Mouse (Mus musculus) liver, embryonic 15.5 days (tissue): ENCODE measurements around the gene Rab4b. TPM values are rescaled to one million over a fixed set of nuclear protein-coding genes. Genes with fewer than 3 reads are reported as not detected.

Experiments used
- ATAC-seq: fragments of 200-750 bp; cut with Nextera tagmentation; 2 replicates; pipeline ENCODE4 v1.8.0; 2017; ENCODE audit warnings: moderate number of reproducible peaks, mild to moderate bottlenecking, moderate library complexity; ENCODE audit not compliant: insufficient read depth
- H3K27ac ChIP-seq: fragments of 300-500 bp; sonication (generic); replicated peaks from 2 replicates; pipeline ENCODE4 v1.5.1; 2015; ENCODE audit warnings: mild to moderate bottlenecking, inconsistent platforms
- H3K27me3 ChIP-seq: fragments of 300-500 bp; sonication (generic); 2 replicates; pipeline ENCODE4 v1.6.1; 2015; ENCODE audit warnings: mild to moderate bottlenecking, inconsistent platforms
- H3K36me3 ChIP-seq: fragments of 300-500 bp; sonication (generic); replicated peaks from 2 replicates; pipeline ENCODE4 v1.6.1; 2015; ENCODE audit warnings: moderate library complexity, mild to moderate bottlenecking, inconsistent platforms
- H3K4me1 ChIP-seq: fragments of 300-500 bp; sonication (generic); replicated peaks from 2 replicates; pipeline ENCODE4 v1.6.1; 2015; ENCODE audit warnings: inconsistent platforms
- H3K4me2 ChIP-seq: fragments of 300-500 bp; sonication (generic); 2 replicates; pipeline ENCODE4 v1.6.1; 2015; ENCODE audit warnings: moderate library complexity, mild to moderate bottlenecking, inconsistent platforms
- H3K4me3 ChIP-seq: fragments of 300-500 bp; sonication (generic); replicated peaks from 2 replicates; pipeline ENCODE4 v1.5.1; 2015; ENCODE audit warnings: mild to moderate bottlenecking, inconsistent platforms
- H3K9ac ChIP-seq: fragments of 300-500 bp; sonication (generic); 2 replicates; pipeline ENCODE4 v1.6.1; 2015; ENCODE audit warnings: moderate library complexity, mild to moderate bottlenecking, inconsistent platforms
- H3K9me3 ChIP-seq: fragments of 300-500 bp; sonication (generic); replicated peaks from 2 replicates; pipeline ENCODE4 v1.6.1; 2016; ENCODE audit warnings: inconsistent platforms
- WGBS: fragments of 180-500 bp; shearing (Covaris S2); methylation state at CpG from one replicate; pipeline ENCODE4 v1.1.7; 2015; ENCODE audit warnings: mixed read lengths; ENCODE audit not compliant: insufficient replicate concordance; 5-methylcytosine and 5-hydroxymethylcytosine counted together
- polyA plus RNA-seq: library from polyadenylated mRNA; unstranded; fragments of >200 nt; fragmentation: Nextera tagmentation; extraction: Ambion mirVana; gene quantifications from 2 replicates; pipeline ENCODE4 v1.2.1, GENCODE M21; 2015

The Rab4b gene
- polyA plus RNA-seq, 1 experiment from 2014 or later = 23.0 TPM

DNA sequence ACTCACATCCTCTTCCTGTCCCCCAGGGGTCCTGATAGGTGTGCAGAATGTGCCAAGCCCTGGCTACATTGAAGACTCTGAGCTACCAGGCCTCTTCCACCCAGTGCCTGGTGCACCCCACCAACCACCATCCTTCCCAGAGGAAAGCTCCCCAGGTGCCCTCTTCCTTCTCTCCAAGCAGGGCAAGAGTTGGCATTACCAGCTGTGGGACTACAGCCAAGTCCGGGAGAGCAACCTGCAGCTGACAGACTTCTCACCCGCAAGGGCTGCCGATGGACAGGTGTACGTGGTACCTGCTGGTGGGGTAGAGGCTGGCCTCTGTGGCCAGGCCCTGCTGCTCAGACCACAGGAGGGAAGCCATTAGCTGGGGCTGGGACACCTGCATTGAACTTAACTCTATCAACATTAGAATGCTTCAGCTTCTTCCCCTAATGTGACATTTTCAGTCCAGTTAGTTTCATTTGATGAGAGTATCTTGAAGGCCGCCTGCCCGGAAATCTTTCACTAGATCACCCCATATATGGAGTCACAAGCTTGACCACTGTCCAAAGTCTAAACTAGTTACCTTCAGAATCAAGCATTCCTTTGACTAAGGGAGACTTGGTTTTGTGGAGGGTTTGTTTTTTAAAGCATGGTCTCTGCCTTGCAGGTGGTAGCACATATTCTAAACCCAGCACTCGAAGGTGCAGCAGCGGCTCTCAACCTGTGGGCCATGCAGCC is 25.2 kb upstream of the Rab4b start:
- Histone ChIP-seq H3K9me3 (no peaks in the 10 kb centered on the region), H3K36me3 (peaks cover 25% of the 10 kb centered on the region), H3K27me3 (no peaks in the 10 kb centered on the region), H3K9ac (no peak overlapping the region), H3K4me3 (no peak overlapping the region), H3K4me2 (no peak overlapping the region), H3K4me1 (no peaks in the 10 kb centered on the region), H3K27ac (no peak overlapping the region)
- 86% methylated on average over 8 of the region's 8 CpGs for WGBS
- ATAC-seq = no peak

DNA sequence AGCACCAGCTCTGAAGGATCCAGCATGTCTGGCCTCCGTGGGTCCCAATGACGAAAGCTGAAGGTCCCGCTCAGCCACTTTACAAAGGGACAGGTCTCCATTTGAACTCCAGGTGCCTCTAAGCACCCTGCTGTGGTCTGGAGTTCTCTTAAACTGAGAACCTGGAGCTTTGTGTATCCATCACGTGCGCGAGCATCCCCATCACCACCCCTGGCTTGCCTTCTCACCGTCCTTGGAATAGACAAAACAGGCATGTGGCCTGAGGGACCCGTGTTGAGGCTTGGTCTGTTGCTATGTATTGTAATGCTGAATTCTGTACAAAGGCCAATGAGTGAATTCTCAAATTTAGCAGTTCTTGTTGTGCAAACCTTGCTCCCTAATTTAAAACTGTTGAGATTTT is 20.1 kb upstream of the Rab4b start:
- Histone ChIP-seq H3K9me3 (no peaks in the 10 kb centered on the region), H3K4me1 (peaks cover 20% of the 10 kb centered on the region), H3K27me3 (no peaks in the 10 kb centered on the region), H3K9ac (no peak overlapping the region), H3K4me3 (no peak overlapping the region), H3K36me3 (peaks cover 22% of the 10 kb centered on the region), H3K4me2 (no peak overlapping the region), H3K27ac (no peak overlapping the region)
- WGBS = 78% methylated on average over 8 of the region's 8 CpGs
- ATAC-seq = no peak

DNA sequence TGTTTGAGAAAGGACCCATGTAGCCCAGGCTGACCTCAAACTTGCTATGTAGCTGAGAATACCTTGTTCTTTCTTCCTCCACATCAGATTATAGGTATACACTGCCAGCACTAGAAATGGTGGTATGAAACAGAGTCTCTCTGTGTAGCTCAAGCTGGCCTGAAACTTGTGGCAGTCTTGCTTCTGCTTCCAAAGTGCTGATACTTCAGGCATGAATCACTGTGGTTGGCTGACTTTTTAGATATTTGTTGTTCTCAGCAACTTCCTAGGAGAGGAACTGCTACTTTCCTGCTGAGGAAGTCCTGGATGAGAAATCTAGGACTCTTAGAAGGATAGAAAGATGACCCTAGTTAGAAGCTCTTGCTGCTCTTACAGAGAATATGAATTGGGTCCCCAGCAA is 19.7 kb upstream of the Rab4b start:
- H3K9me3 ChIP-seq = no peaks in the 10 kb centered on the region
- no peak overlapping the region for H3K9ac ChIP-seq
- H3K4me2 ChIP-seq = no peak overlapping the region
- ATAC-seq = no peak
- no peak overlapping the region for H3K27ac ChIP-seq
- no peak overlapping the region for H3K4me3 ChIP-seq
- H3K36me3 ChIP-seq = peaks cover 22% of the 10 kb centered on the region
- no peaks in the 10 kb centered on the region for H3K27me3 ChIP-seq
- H3K4me1 ChIP-seq = peaks cover 23% of the 10 kb centered on the region

DNA sequence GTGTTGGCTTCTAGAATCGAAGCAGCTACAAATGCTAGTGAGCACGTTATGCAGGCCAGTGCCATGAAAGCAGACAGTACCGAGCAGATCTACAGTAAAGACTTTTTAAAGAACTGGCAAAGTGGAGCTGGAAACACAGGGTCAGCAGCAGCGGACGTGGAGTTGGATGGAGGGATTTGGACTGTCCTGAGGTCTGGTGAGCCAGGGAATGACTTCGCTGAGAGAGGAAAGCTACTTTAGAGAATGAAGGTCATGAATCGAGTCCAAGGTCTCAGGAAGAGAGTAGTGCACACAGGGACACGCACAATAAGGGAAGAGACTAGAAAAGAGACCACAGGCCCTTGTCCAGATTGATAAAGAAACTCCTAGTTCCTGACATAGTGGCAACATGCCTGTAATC is 18.9 kb upstream of the Rab4b start:
- H3K36me3 ChIP-seq = peaks cover 22% of the 10 kb centered on the region
- no peak overlapping the region for H3K9ac ChIP-seq
- no peaks in the 10 kb centered on the region for H3K9me3 ChIP-seq
- no peak for ATAC-seq
- peaks cover 23% of the 10 kb centered on the region for H3K4me1 ChIP-seq
- H3K27ac ChIP-seq = no peak overlapping the region
- no peaks in the 10 kb centered on the region for H3K27me3 ChIP-seq
- 74% methylated on average over 8 of the region's 8 CpGs for WGBS
- H3K4me3 ChIP-seq = no peak overlapping the region
- H3K4me2 ChIP-seq = no peak overlapping the region

DNA sequence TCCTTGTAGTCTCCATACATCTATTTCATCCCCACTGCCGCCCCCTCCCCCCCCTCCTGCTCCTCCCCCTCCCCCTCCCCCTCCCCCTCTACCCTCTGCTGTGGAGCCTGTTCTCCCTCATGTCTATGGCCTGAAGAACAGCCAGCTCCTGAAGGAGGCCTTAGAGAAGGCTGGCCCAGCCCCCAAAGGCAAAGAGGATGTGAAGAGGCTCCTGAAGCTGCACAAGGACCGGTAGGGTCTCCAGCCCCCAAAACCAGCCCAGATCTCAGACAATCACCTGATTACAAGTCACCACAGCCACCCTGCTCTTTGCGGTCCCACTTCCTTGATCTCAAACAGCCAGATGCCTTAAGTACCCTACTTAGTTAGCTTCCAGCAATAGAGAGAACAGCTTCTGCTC is 18.4 kb upstream of the Rab4b start:
- Histone ChIP-seq H3K4me2 (0 out of 2 replicates have a peak overlapping the region, but pooled peaks have one; percentile 82), H3K27ac (peak overlapping the region; percentile 66; the same call in 1 of the 2 replicates), H3K27me3 (no peaks in the 10 kb centered on the region), H3K4me3 (no peak overlapping the region), H3K9ac (no peak overlapping the region), H3K36me3 (peaks cover 24% of the 10 kb centered on the region), H3K9me3 (no peaks in the 10 kb centered on the region), H3K4me1 (peaks cover 23% of the 10 kb centered on the region)
- 63% methylated on average over 3 of the region's 3 CpGs for WGBS
- ATAC-seq = no peak

DNA sequence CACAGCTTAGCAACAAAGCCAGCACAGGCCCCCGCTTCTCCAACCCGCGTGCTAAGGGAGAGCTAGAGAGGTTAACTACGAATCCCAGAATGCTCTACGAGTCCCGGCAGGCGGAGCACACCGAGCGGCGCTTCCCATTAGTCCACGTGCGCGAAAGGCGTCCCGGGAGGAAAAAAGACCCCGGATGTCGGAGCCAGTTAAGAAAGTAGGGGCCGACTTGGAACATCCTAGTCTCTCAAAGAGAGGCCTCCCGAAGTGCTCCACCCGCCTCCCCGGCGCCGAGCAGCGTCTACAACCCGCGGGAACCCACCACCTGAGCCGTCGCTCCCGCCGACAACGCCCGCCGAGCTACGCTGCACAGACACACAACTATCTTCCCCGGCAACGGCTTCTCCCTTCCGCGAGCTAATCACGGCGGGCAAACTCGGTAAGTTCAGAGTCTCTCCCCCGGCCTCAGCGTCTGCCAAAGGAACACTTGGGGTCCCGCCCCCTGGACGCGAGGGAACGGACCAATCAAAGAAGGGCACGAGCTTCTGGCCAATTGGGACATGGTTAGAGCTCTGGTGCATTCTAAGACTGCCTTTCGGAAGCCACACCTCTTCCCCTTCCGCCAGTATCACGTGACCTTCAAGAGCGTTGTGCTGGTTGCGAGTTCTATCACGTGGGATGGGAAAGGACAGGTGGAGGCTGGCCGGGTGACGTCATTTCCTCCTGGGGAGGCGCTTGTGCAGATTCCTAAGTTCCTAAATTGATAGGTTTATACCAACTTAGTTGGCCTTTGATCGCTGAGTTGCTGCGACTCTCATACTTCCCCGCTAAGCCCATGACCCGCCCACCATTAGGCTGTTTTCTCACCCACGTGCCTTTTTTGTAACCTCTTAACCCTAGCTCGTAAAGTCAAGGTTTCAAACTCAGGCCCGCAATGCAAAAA is 17.2 kb upstream of the Rab4b start, which contains the start of the genes BC024978 and Snrpa:
BC024978 (plus strand) TSS at position 101 of the 931 bp plus-strand sequence.
Snrpa (minus strand) TSS at position 591 of the 931 bp plus-strand sequence.
- under 1% methylated on average over 64 of the region's 64 CpGs for WGBS
- Histone ChIP-seq H3K4me3 (peak within 1 kb of the TSS; percentile 75), H3K4me1 (peaks cover 23% of the 10 kb centered on the region), H3K27ac (peak within 1 kb of the TSS; percentile 94), H3K36me3 (peaks cover 36% of the 10 kb centered on the region), H3K27me3 (no peaks in the 10 kb centered on the region), H3K9ac (peak within 1 kb of the TSS; percentile 68), H3K9me3 (no peaks in the 10 kb centered on the region), H3K4me2 (peak within 1 kb of the TSS; percentile 82)
- ATAC-seq = peak; percentile 96

DNA sequence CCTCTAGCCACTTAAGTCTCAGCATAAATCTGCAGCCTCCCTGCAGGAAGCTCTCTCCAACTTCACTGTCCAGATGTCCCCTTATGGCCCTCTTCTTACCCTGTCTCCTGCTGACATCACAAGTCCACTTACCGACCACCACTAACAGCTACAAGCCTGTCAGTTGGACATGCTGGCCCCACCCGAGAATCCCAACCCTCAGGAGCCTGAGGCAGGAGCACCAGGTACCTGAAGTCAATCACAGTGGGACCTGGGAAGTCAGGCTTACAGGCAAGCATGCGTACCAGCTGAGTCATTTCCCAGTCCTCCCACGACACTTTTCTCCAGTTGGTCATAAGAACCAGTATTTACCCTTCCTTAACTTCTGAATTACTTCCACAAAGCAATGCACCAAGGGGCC is 15.0 kb upstream of the Rab4b start:
- no peak overlapping the region for H3K27ac ChIP-seq
- no peaks in the 10 kb centered on the region for H3K9me3 ChIP-seq
- H3K36me3 ChIP-seq = peaks cover 58% of the 10 kb centered on the region
- H3K4me3 ChIP-seq = no peak overlapping the region
- 66% methylated on average over 4 of the region's 4 CpGs for WGBS
- ATAC-seq = no peak
- H3K27me3 ChIP-seq = no peaks in the 10 kb centered on the region
- no peak overlapping the region for H3K4me2 ChIP-seq
- peaks cover 23% of the 10 kb centered on the region for H3K4me1 ChIP-seq
- H3K9ac ChIP-seq = no peak overlapping the region

DNA sequence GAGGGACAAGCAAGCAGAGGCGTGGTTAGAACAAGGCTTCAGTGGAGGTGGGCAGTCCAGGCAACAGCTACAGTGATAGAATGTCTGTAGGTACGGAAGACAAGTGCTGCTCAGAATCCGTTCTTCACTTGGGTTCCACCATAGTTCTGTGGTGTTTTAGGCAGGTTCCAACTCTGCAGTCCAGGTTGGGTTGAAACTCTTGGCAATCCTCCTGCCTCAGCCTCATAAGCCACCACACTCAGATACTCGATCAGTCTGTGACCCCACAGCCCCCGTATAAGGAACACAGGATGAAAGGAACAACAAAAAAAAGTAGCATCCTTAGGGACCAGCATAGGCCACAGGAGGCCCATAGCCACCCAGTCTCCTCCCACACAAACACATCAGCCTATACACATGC is 13.7 kb upstream of the Rab4b start:
- H3K4me2 ChIP-seq = no peak overlapping the region
- no peak overlapping the region for H3K27ac ChIP-seq
- no peaks in the 10 kb centered on the region for H3K27me3 ChIP-seq
- H3K4me1 ChIP-seq = peaks cover 23% of the 10 kb centered on the region
- 82% methylated on average over 5 of the region's 5 CpGs for WGBS
- H3K4me3 ChIP-seq = no peak overlapping the region
- no peak overlapping the region for H3K9ac ChIP-seq
- no peaks in the 10 kb centered on the region for H3K9me3 ChIP-seq
- H3K36me3 ChIP-seq = peaks cover 71% of the 10 kb centered on the region
- ATAC-seq = no peak

DNA sequence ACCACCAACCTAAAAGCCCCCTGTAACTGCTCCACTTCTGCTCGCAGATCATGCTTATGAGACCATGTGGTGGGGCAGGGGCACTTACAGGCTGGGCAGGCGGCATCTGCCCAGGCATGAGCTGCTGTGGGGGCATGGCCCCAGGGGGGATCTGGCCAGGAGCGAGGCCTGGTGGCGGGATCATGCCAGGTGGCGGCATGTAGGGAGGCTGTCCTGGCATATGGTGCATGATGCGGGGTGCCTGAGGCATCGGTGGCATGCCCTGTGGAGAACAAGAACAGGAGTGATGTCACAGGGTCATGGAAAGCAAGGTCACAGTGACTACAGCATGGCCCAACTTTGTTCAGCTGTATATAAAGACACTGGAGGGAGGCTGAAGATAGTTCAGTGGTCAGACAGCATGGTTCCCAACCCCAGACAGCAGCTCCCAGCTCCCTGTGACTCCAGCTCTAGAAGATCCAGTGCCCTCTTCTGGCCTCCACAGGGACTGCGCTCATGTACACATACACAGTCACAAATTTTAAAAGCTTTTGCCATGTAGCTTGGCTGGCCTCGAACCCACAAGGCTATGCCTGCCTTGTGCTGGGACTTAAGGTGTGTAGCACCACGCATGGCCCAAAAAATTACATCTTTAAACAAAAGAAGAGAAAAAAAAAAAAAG is 10.7 kb upstream of the Rab4b start:
- Histone ChIP-seq H3K36me3 (peaks cover 98% of the 10 kb centered on the region), H3K27me3 (no peaks in the 10 kb centered on the region), H3K9ac (no peak overlapping the region), H3K9me3 (no peaks in the 10 kb centered on the region), H3K4me2 (no peak overlapping the region), H3K4me1 (peaks cover 8% of the 10 kb centered on the region), H3K27ac (no peak overlapping the region), H3K4me3 (no peak overlapping the region)
- WGBS = 80% methylated on average over 10 of the region's 10 CpGs
- no peak for ATAC-seq

DNA sequence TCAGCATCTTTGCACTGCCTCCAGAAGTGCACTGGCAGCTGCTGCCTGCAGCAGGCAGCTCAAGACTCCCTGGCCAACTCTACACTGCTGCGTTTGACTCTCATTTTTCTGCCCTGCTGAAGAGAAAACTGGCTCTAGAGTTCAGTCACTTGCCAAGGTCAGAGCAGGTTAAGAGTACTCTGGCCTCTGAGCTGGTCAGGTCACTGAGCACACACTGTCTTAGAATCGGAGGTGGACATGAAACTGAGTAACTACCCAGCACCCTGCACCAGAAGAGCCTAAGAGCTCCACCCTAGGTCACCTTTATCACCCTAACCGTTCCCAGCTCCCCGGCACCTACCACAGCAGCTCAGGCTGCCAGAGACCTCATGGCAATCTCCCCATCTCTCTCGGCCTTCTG is 7.3 kb upstream of the Rab4b start:
- 68% methylated on average over 5 of the region's 5 CpGs for WGBS
- no peak overlapping the region for H3K4me3 ChIP-seq
- peaks cover 4% of the 10 kb centered on the region; the same call in 1 of the 2 replicates for H3K4me1 ChIP-seq
- no peaks in the 10 kb centered on the region for H3K27me3 ChIP-seq
- H3K4me2 ChIP-seq = no peak overlapping the region
- no peak overlapping the region for H3K27ac ChIP-seq
- H3K9ac ChIP-seq = no peak overlapping the region
- no peaks in the 10 kb centered on the region for H3K9me3 ChIP-seq
- peaks cover 69% of the 10 kb centered on the region for H3K36me3 ChIP-seq
- no peak for ATAC-seq

DNA sequence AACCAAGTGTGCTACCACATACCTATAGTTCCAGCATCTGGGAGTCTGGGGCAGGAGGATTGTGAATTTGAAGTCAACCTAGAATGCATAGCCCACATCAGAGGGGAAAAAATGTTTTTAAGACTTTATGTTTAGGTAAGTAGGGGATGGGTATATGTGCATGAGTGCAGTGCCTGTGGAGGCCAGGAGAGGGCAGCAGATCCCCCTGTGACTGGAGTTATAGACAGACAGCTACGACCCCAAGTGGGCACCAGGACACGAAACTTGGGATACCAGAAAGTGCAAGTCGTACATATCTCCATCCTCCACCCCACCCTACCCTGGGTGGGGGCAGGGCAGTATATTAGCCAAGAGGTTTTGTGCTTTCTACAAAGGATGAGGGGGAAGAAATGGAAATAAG is 6.3 kb upstream of the Rab4b start:
- WGBS = 35% methylated on average over 3 of the region's 3 CpGs
- Histone ChIP-seq H3K9ac (no peak overlapping the region), H3K27ac (no peak overlapping the region), H3K9me3 (no peaks in the 10 kb centered on the region), H3K36me3 (peaks cover 59% of the 10 kb centered on the region), H3K4me3 (no peak overlapping the region), H3K27me3 (no peaks in the 10 kb centered on the region), H3K4me1 (peaks cover 10% of the 10 kb centered on the region), H3K4me2 (no peak overlapping the region)
- no peak for ATAC-seq
